Mouse (Mus musculus): ENCODE measurements at regions not wholly inside any gene's neighbourhood (a gene's known extent, or its start where the extent isn't known, plus 50 kb on each side); places are given as distances from the start of the nearest gene placed in this dataset.

GRCm38 (mm10) chr1:71814141-71814540 is 161.1 kb upstream of the Fn1 start:
- H3K27ac ChIP-seq (replicated peaks; ENCODE audit: low read depth, low read length): no peak overlapping the region
- no peak overlapping the region for H3K4me2 ChIP-seq (ENCODE audit: low read depth, severe bottlenecking)
- WGBS: 76% methylated on average over 4 of the region's 4 CpGs
- H3K27me3 ChIP-seq (ENCODE audit: control insufficient read depth, insufficient read depth, low read length): no peaks in the 10 kb centered on the region
- no peaks in the 10 kb centered on the region for H3K36me3 ChIP-seq (ENCODE audit: control insufficient read depth, insufficient read depth, low read length)
- no peaks in the 10 kb centered on the region for H3K9me3 ChIP-seq (ENCODE audit: control insufficient read depth, low read length)
- H3K9ac ChIP-seq (ENCODE audit: low read length): no peak overlapping the region
- ATAC-seq (ENCODE audit: insufficient number of reproducible peaks, low FRiP score, low TSS enrichment, low read depth) (no peak), DNase-seq (ENCODE audit: low spot score) (no peak)
- no peak overlapping the region for H3K4me3 ChIP-seq (ENCODE audit: low read depth, low read length)
- no peaks in the 10 kb centered on the region for H3K4me1 ChIP-seq (ENCODE audit: control insufficient read depth, insufficient read depth, low read length)

- H3K4me3 ChIP-seq (ENCODE audit: low read depth, low read length): no peak overlapping the region
- no peaks in the 10 kb centered on the region for H3K9me3 ChIP-seq (ENCODE audit: control insufficient read depth, low read length)
- ATAC-seq (ENCODE audit: insufficient number of reproducible peaks, low FRiP score, low TSS enrichment, low read depth): no peak
- no peak overlapping the region for H3K4me2 ChIP-seq (ENCODE audit: low read depth, severe bottlenecking)
- no peaks in the 10 kb centered on the region for H3K4me1 ChIP-seq (ENCODE audit: control insufficient read depth, insufficient read depth, low read length)
- no peak overlapping the region for H3K9ac ChIP-seq (ENCODE audit: low read length)
- no peak for DNase-seq (ENCODE audit: low spot score)
- no peaks in the 10 kb centered on the region for H3K36me3 ChIP-seq (ENCODE audit: control insufficient read depth, insufficient read depth, low read length)
- 95% methylated on average over 11 of the region's 11 CpGs for WGBS
- no peaks in the 10 kb centered on the region for H3K27me3 ChIP-seq (ENCODE audit: control insufficient read depth, insufficient read depth, low read length)
- no peak overlapping the region for H3K27ac ChIP-seq (replicated peaks; ENCODE audit: low read depth, low read length)
Measured at GRCm38 (mm10) chr1:71812171-71812695, 159.2 kb upstream of the Fn1 start.

- H3K4me2 ChIP-seq (ENCODE audit: low read depth, severe bottlenecking): no peak overlapping the region
- DNase-seq (ENCODE audit: low spot score) (no peak), ATAC-seq (ENCODE audit: insufficient number of reproducible peaks, low FRiP score, low TSS enrichment, low read depth) (no peak)
- H3K27me3 ChIP-seq (ENCODE audit: control insufficient read depth, insufficient read depth, low read length): no peaks in the 10 kb centered on the region
- no peak overlapping the region for H3K27ac ChIP-seq (replicated peaks; ENCODE audit: low read depth, low read length)
- H3K36me3 ChIP-seq (ENCODE audit: control insufficient read depth, insufficient read depth, low read length): no peaks in the 10 kb centered on the region
- H3K9me3 ChIP-seq (ENCODE audit: control insufficient read depth, low read length): no peaks in the 10 kb centered on the region
- no peak overlapping the region for H3K4me3 ChIP-seq (ENCODE audit: low read depth, low read length)
- H3K4me1 ChIP-seq (ENCODE audit: control insufficient read depth, insufficient read depth, low read length): no peaks in the 10 kb centered on the region
- WGBS: 90% methylated on average over 11 of the region's 11 CpGs
- H3K9ac ChIP-seq (ENCODE audit: low read length): no peak overlapping the region
Measured at GRCm38 (mm10) chr1:71811196-71811788, 158.3 kb upstream of the Fn1 start.

GRCm38 (mm10) chr1:71808005-71808404 is 155.0 kb upstream of the Fn1 start:
- Histone ChIP-seq H3K27me3 (ENCODE audit: control insufficient read depth, insufficient read depth, low read length) (no peaks in the 10 kb centered on the region), H3K9me3 (ENCODE audit: control insufficient read depth, low read length) (no peaks in the 10 kb centered on the region), H3K9ac (ENCODE audit: low read length) (no peak overlapping the region), H3K36me3 (ENCODE audit: control insufficient read depth, insufficient read depth, low read length) (no peaks in the 10 kb centered on the region), H3K4me1 (ENCODE audit: control insufficient read depth, insufficient read depth, low read length) (no peaks in the 10 kb centered on the region), H3K4me2 (ENCODE audit: low read depth, severe bottlenecking) (no peak overlapping the region), H3K27ac (replicated peaks; ENCODE audit: low read depth, low read length) (no peak overlapping the region), H3K4me3 (ENCODE audit: low read depth, low read length) (no peak overlapping the region)
- DNase-seq (ENCODE audit: low spot score) (no peak), ATAC-seq (ENCODE audit: insufficient number of reproducible peaks, low FRiP score, low TSS enrichment, low read depth) (no peak)
- 89% methylated on average over 1 of the region's 1 CpGs for WGBS

GRCm38 (mm10) chr1:71807586-71807985 is 154.6 kb upstream of the Fn1 start:
- no peaks in the 10 kb centered on the region for H3K4me1 ChIP-seq (ENCODE audit: control insufficient read depth, insufficient read depth, low read length)
- H3K9me3 ChIP-seq (ENCODE audit: control insufficient read depth, low read length): no peaks in the 10 kb centered on the region
- ATAC-seq (ENCODE audit: insufficient number of reproducible peaks, low FRiP score, low TSS enrichment, low read depth): no peak
- H3K27me3 ChIP-seq (ENCODE audit: control insufficient read depth, insufficient read depth, low read length): no peaks in the 10 kb centered on the region
- H3K4me3 ChIP-seq (ENCODE audit: low read depth, low read length): no peak overlapping the region
- 74% methylated on average over 4 of the region's 4 CpGs for WGBS
- DNase-seq (ENCODE audit: low spot score): no peak
- no peaks in the 10 kb centered on the region for H3K36me3 ChIP-seq (ENCODE audit: control insufficient read depth, insufficient read depth, low read length)
- H3K4me2 ChIP-seq (ENCODE audit: low read depth, severe bottlenecking): no peak overlapping the region
- H3K27ac ChIP-seq (replicated peaks; ENCODE audit: low read depth, low read length): no peak overlapping the region
- H3K9ac ChIP-seq (ENCODE audit: low read length): no peak overlapping the region

GRCm38 (mm10) chr1:71801283-71802066 is 148.5 kb upstream of the Fn1 start:
- Histone ChIP-seq H3K9ac (ENCODE audit: low read length) (no peak overlapping the region), H3K4me1 (ENCODE audit: control insufficient read depth, insufficient read depth, low read length) (no peaks in the 10 kb centered on the region), H3K27ac (replicated peaks; ENCODE audit: low read depth, low read length) (no peak overlapping the region), H3K4me3 (ENCODE audit: low read depth, low read length) (no peak overlapping the region), H3K4me2 (ENCODE audit: low read depth, severe bottlenecking) (no peak overlapping the region), H3K27me3 (ENCODE audit: control insufficient read depth, insufficient read depth, low read length) (no peaks in the 10 kb centered on the region), H3K9me3 (ENCODE audit: control insufficient read depth, low read length) (no peaks in the 10 kb centered on the region), H3K36me3 (ENCODE audit: control insufficient read depth, insufficient read depth, low read length) (no peaks in the 10 kb centered on the region)
- ATAC-seq (ENCODE audit: insufficient number of reproducible peaks, low FRiP score, low TSS enrichment, low read depth) (no peak), DNase-seq (ENCODE audit: low spot score) (no peak)
- 77% methylated on average over 9 of the region's 9 CpGs for WGBS

GRCm38 (mm10) chr1:71800581-71800980 is 147.6 kb upstream of the Fn1 start:
- WGBS: 62% methylated on average over 2 of the region's 2 CpGs
- DNase-seq (ENCODE audit: low spot score) (no peak), ATAC-seq (ENCODE audit: insufficient number of reproducible peaks, low FRiP score, low TSS enrichment, low read depth) (no peak)
- Histone ChIP-seq H3K9ac (ENCODE audit: low read length) (no peak overlapping the region), H3K9me3 (ENCODE audit: control insufficient read depth, low read length) (no peaks in the 10 kb centered on the region), H3K4me1 (ENCODE audit: control insufficient read depth, insufficient read depth, low read length) (no peaks in the 10 kb centered on the region), H3K36me3 (ENCODE audit: control insufficient read depth, insufficient read depth, low read length) (no peaks in the 10 kb centered on the region), H3K4me2 (ENCODE audit: low read depth, severe bottlenecking) (no peak overlapping the region), H3K4me3 (ENCODE audit: low read depth, low read length) (no peak overlapping the region), H3K27me3 (ENCODE audit: control insufficient read depth, insufficient read depth, low read length) (no peaks in the 10 kb centered on the region), H3K27ac (replicated peaks; ENCODE audit: low read depth, low read length) (no peak overlapping the region)

- H3K27me3 ChIP-seq (ENCODE audit: control insufficient read depth, insufficient read depth, low read length): no peaks in the 10 kb centered on the region
- WGBS: 68% methylated on average over 9 of the region's 9 CpGs
- H3K9me3 ChIP-seq (ENCODE audit: control insufficient read depth, low read length): no peaks in the 10 kb centered on the region
- H3K9ac ChIP-seq (ENCODE audit: low read length): no peak overlapping the region
- no peaks in the 10 kb centered on the region for H3K36me3 ChIP-seq (ENCODE audit: control insufficient read depth, insufficient read depth, low read length)
- H3K4me1 ChIP-seq (ENCODE audit: control insufficient read depth, insufficient read depth, low read length): no peaks in the 10 kb centered on the region
- ATAC-seq (ENCODE audit: insufficient number of reproducible peaks, low FRiP score, low TSS enrichment, low read depth): no peak
- H3K4me3 ChIP-seq (ENCODE audit: low read depth, low read length): no peak overlapping the region
- H3K4me2 ChIP-seq (ENCODE audit: low read depth, severe bottlenecking): no peak overlapping the region
- no peak overlapping the region for H3K27ac ChIP-seq (replicated peaks; ENCODE audit: low read depth, low read length)
- no peak for DNase-seq (ENCODE audit: low spot score)
Measured at GRCm38 (mm10) chr1:71798636-71799035, 145.6 kb upstream of the Fn1 start.
